Mouse (Mus musculus) G1E (cell line): ENCODE data around the gene Nfkbib.

ENCODE experiments used
- CTCF ChIP-seq: IDR thresholded peaks from 2 replicates; pipeline ENCODE4 v1.5.1; 2012; ENCODE audit warnings: low read depth, low read length, inconsistent platforms, mixed read lengths
- GATA1 ChIP-seq: IDR thresholded peaks from 2 replicates; pipeline ENCODE4 v1.6.1; 2012; ENCODE audit warnings: borderline replicate concordance, low read length, inconsistent platforms, mixed read lengths
- GATA2 ChIP-seq: IDR thresholded peaks from 2 replicates; pipeline ENCODE4 v1.6.1; 2012; ENCODE audit warnings: low read depth, low read length, inconsistent platforms, borderline replicate concordance
- POLR2AphosphoS5 ChIP-seq: IDR thresholded peaks from 2 replicates; pipeline ENCODE4 v1.6.1; 2012; ENCODE audit warnings: low read depth, low read length, inconsistent platforms; ENCODE audit not compliant: insufficient replicate concordance
- TAL1 ChIP-seq: conservative IDR thresholded peaks from 2 replicates; pipeline ENCODE4 v1.6.1; 2012; ENCODE audit warnings: low read depth, low read length, inconsistent platforms, mixed read lengths

DNA sequence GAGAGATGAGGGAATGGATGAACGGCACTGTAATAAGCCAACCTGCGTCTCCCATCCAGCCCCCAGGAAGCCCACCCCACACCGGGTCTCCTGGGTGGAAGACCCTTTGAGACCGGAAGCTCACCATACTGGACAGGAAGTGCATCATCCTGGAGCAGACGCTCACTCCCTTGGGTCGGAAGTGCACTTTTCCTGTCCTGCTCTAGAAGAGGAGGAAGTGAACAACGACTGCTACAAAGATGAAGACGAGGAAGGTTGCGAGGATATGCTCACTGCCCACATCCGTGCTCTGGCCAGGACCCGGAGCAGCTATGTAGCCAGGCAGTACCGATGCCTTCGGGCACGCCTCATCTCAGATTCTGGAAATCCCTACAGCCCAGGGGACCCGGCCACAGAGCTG is 28.5 kb upstream of the Nfkbib start:
- no peak for TF ChIP-seq TAL1
- TF ChIP-seq CTCF: no peak
- no peak for TF ChIP-seq GATA1
- no peak for TF ChIP-seq GATA2
- TF ChIP-seq POLR2AphosphoS5: no peak
